Mouse (Mus musculus): ENCODE measurements around the gene 1700016K19Rik.

DNA sequence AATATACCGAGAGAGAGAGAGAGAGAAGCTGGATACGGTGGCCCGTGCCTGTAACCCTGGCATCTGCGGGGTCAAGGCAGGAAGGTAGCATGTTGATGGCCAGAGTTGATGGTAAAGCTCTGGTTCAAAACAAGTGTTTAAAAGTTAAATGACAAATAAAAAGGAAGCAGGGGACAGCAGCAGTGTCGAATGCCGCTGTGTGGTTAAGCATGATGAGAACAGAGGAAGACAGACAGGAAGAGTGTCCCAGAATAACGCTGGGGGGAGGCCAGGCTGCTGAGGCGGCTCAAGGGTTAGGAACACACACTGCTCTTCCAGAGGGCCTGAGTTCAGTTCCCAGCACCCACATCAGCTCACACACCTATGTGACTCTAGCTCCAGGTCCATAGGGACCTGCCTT, 7.2 kb upstream of the 1700016K19Rik start:
- TF ChIP-seq CTCF (IDR thresholded peaks at IDR 0.05; ENCODE audit: insufficient read depth, low read depth, low read length) (no peak), POLR2A (IDR thresholded peaks at IDR 0.05; ENCODE audit: insufficient read depth, low read depth, low read length) (no peak)
